Mouse (Mus musculus) cortical plate, adult 2 months (tissue): ENCODE measurements around the gene Gm8104.
"Not testable (repeated sequence)": the region's sequence is repeated elsewhere in the genome, so short reads cannot be mapped to it uniquely, and the experiment has no call there.

Experiments used
- CTCF ChIP-seq: fragments of 200-500 bp; IDR thresholded peaks from 2 replicates; pipeline ENCODE4 v1.5.1; 2011; ENCODE audit warnings: mild to moderate bottlenecking, control low read depth, low read length; ENCODE audit not compliant: insufficient read depth; ENCODE audit errors: extremely low read depth
- POLR2A ChIP-seq: fragments of 200-500 bp; IDR thresholded peaks from 2 replicates; pipeline ENCODE4 v1.6.1; 2011; ENCODE audit warnings: mild to moderate bottlenecking, low read length, control low read depth; ENCODE audit not compliant: insufficient read depth; ENCODE audit errors: extremely low read depth

DNA sequence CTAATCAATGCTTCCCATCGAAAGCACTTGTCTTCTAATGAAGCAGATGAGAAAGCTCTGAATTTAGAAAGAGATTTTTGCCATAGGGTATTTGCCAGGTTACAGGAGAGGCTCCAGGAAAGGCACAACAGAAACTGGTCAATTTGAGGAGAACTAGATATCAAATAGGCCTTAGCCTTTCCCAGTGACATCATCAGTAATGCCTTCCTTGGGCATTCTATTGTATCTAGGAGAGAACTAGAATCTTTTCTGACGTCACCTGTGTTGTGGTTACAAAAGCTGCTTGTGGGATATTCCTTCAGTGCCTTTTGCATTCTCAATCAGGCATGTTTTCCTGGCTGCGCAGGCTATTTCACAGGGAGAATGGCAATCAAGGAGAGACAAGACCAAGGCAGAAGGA, at the start of gene Gm8104:
- not testable (repeated sequence) for TF ChIP-seq CTCF, POLR2A
